Mouse (Mus musculus) heart, embryonic 13.5 days (tissue): ENCODE data around the gene Emb. TPM values are rescaled to one million over a fixed set of nuclear protein-coding genes. Genes with fewer than 3 reads are reported as not detected.

Experiments
- ATAC-seq: fragments of 200-750 bp; cut with Nextera tagmentation; 2 replicates; pipeline ENCODE4 v1.8.0; 2017; ENCODE audit warnings: moderate TSS enrichment; ENCODE audit not compliant: insufficient number of reproducible peaks, low FRiP score, low TSS enrichment; ENCODE audit errors: extremely low read depth
- H3K27ac ChIP-seq: fragments of 300-500 bp; sonication (generic); replicated peaks from 2 replicates; pipeline ENCODE4 v1.5.1; 2015; ENCODE audit warnings: moderate library complexity, mild to moderate bottlenecking, inconsistent platforms
- H3K27me3 ChIP-seq: fragments of 300-500 bp; sonication (generic); replicated peaks from 2 replicates; pipeline ENCODE4 v1.6.1; 2015; ENCODE audit warnings: mild to moderate bottlenecking, inconsistent platforms
- H3K36me3 ChIP-seq: fragments of 300-500 bp; sonication (generic); 2 replicates; pipeline ENCODE4 v1.6.1; 2015; ENCODE audit warnings: mild to moderate bottlenecking, inconsistent platforms
- H3K4me1 ChIP-seq: fragments of 300-500 bp; sonication (generic); 2 replicates; pipeline ENCODE4 v1.6.1; 2015; ENCODE audit warnings: inconsistent platforms
- H3K4me2 ChIP-seq: fragments of 300-500 bp; sonication (generic); 2 replicates; pipeline ENCODE4 v1.6.1; 2015; ENCODE audit warnings: inconsistent platforms, mild to moderate bottlenecking, moderate library complexity
- H3K4me3 ChIP-seq: fragments of 300-500 bp; sonication (generic); 2 replicates; pipeline ENCODE4 v1.5.1; 2015; ENCODE audit warnings: moderate library complexity, mild to moderate bottlenecking, inconsistent platforms
- H3K9ac ChIP-seq: fragments of 300-500 bp; sonication (generic); 2 replicates; pipeline ENCODE4 v1.6.1; 2015; ENCODE audit warnings: inconsistent platforms, mild to moderate bottlenecking, moderate library complexity
- H3K9me3 ChIP-seq: fragments of 300-500 bp; sonication (generic); 2 replicates; pipeline ENCODE4 v1.6.1; 2016; ENCODE audit warnings: inconsistent platforms
- WGBS: fragments of 180-500 bp; shearing (Covaris S2); methylation state at CpG from one replicate; pipeline ENCODE4 v1.1.7; 2015; ENCODE audit warnings: mixed read lengths; 5-methylcytosine and 5-hydroxymethylcytosine counted together
- polyA plus RNA-seq: library from polyadenylated mRNA; unstranded; fragments of >200 nt; fragmentation: Nextera tagmentation; extraction: Ambion mirVana; gene quantifications from 2 replicates; pipeline ENCODE4 v1.2.1, GENCODE M21; 2015

Gene Emb
- polyA plus RNA-seq, 1 experiment from 2014 or later: 8.2 TPM

DNA sequence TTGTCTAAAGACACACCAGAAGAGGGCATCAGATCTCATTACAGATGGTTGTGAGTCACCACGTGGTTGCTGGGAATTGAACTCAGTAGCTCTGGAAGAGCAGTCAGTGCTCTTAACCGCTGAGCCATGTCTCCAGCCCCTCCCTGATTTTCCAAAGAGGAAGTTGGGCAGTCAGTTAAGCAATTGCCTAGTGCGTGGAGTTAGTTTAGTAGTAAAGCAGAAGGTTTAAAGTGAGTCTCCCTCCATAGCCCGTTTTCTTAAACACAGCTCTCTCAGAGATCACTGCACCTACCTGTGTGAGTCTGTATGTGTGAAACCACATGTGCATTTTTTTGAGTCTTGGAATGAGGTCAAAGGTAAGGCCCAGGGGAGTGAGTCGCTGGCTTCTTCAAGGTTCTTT is 14.8 kb downstream of the Emb start:
- H3K36me3 ChIP-seq: no peaks in the 10 kb centered on the region
- no peak for ATAC-seq
- H3K4me3 ChIP-seq: no peak overlapping the region
- H3K4me2 ChIP-seq: no peak overlapping the region
- peaks cover 11% of the 10 kb centered on the region for H3K4me1 ChIP-seq
- H3K27ac ChIP-seq: no peak overlapping the region
- H3K9ac ChIP-seq: no peak overlapping the region
- no peaks in the 10 kb centered on the region for H3K9me3 ChIP-seq
- WGBS: 57% methylated on average over 5 of the region's 5 CpGs
- no peaks in the 10 kb centered on the region; the same call in 1 of the 2 replicates for H3K27me3 ChIP-seq

DNA sequence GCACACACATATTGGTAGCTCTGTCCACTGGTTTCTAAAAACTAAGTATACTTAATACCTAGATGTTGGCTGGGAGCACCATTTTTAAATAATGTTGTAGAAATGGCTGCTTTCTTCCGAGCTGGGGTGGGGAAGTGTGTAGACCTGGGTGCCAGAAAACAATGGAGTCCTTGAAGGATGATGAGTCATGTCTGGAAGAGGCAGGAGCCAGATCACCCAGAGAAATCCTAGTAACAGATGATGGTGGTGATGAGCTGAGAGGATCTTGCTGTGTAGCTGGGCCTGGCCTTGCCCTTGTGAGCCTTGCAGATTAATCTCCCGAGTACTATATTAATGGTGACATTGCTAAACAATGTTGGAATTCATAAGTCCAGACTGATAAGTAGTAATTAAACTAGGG is 16.6 kb downstream of the Emb start:
- H3K9ac ChIP-seq: no peak overlapping the region
- no peak overlapping the region for H3K4me2 ChIP-seq
- 48% methylated on average over 2 of the region's 2 CpGs for WGBS
- H3K4me3 ChIP-seq: no peak overlapping the region
- H3K27me3 ChIP-seq: no peaks in the 10 kb centered on the region
- no peak for ATAC-seq
- no peaks in the 10 kb centered on the region for H3K9me3 ChIP-seq
- H3K36me3 ChIP-seq: no peaks in the 10 kb centered on the region
- no peak overlapping the region for H3K27ac ChIP-seq
- H3K4me1 ChIP-seq: peaks cover 8% of the 10 kb centered on the region

- H3K9ac ChIP-seq: no peak overlapping the region
- H3K36me3 ChIP-seq: no peaks in the 10 kb centered on the region
- H3K4me2 ChIP-seq: no peak overlapping the region
- H3K9me3 ChIP-seq: no peaks in the 10 kb centered on the region
- no peak for ATAC-seq
- no peaks in the 10 kb centered on the region for H3K27me3 ChIP-seq
- WGBS: 54% methylated on average over 6 of the region's 6 CpGs
- H3K4me3 ChIP-seq: no peak overlapping the region
- 0 out of 2 replicates have a peak, but pooled peaks cover 3% of the 10 kb centered on the region for H3K4me1 ChIP-seq
- H3K27ac ChIP-seq: no peak overlapping the region
Measured at GRCm38 (mm10) chr13:117225561-117225960, 17.2 kb downstream of the Emb start.

DNA sequence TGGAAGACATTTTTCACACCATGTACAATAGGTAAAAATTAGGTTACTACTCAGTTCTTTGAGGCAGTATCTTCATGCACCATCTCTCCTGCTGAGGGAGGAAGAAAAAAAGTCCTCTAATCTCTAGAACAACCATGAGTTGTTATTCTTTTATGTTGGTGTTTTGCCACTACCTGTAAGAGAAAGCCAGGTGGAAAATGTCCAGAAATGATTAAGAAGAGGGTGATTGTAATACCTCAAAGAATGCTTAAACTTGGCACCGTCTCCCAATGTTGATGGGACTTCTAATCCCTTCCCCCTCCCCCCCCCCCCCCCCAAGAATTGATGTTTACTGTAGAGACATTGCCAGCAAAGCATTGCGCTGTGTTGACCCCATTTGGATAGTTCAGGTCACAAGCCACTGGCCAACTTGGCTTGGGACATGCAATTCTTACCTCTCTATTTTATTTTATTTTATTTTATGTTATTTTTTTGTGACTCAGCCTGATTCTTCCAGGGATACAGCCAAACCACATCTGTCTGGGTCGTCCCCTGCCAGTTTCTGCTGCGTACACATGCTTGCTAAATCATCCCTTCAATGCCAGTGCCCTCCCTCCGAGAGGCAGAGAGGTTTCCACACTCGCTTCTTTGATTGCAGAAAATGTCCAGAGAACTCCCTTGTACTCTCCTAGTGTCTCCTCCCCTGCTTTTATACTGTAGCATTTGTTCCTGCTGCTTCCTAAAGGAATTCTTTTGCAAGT is 22.2 kb downstream of the Emb start:
- Histone ChIP-seq H3K9me3 (no peaks in the 10 kb centered on the region), H3K27me3 (no peaks in the 10 kb centered on the region), H3K4me3 (no peak overlapping the region), H3K27ac (no peak overlapping the region), H3K4me2 (no peak overlapping the region), H3K9ac (no peak overlapping the region), H3K36me3 (no peaks in the 10 kb centered on the region), H3K4me1 (peaks cover 5% of the 10 kb centered on the region)
- WGBS: 82% methylated on average over 6 of the region's 6 CpGs
- ATAC-seq: no peak

GRCm38 (mm10) chr13:117233808-117234207 is 25.5 kb downstream of the Emb start:
- 89% methylated on average over 8 of the region's 8 CpGs for WGBS
- Histone ChIP-seq H3K36me3 (no peaks in the 10 kb centered on the region), H3K4me3 (no peak overlapping the region), H3K27ac (no peak overlapping the region), H3K9ac (no peak overlapping the region), H3K9me3 (no peaks in the 10 kb centered on the region), H3K27me3 (no peaks in the 10 kb centered on the region), H3K4me1 (peaks cover 18% of the 10 kb centered on the region), H3K4me2 (no peak overlapping the region)
- no peak for ATAC-seq

DNA sequence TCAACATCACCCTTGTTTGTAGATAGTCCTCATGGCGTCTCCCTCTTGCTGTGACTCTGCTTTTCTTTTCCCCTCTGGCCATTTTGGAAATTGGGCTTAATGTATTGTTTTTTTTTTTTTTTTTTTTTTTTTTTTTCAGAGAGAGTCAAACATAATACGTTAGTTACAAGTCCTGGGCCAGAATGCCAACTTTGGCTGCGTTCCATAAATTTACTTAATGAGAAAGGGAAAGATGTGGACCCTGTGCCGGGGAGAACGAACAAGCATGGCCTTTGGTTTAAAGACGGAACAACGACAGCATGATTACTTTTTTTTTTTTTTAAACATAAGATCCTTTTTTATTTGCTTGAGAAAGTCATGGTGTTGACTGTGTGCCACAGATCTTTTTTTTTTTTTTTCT is 26.1 kb downstream of the Emb start:
- Histone ChIP-seq H3K9me3 (no peaks in the 10 kb centered on the region), H3K9ac (no peak overlapping the region), H3K27ac (no peak overlapping the region), H3K4me1 (peaks cover 18% of the 10 kb centered on the region), H3K27me3 (no peaks in the 10 kb centered on the region), H3K4me3 (no peak overlapping the region), H3K4me2 (no peak overlapping the region), H3K36me3 (no peaks in the 10 kb centered on the region)
- ATAC-seq: no peak
- 78% methylated on average over 7 of the region's 7 CpGs for WGBS

GRCm38 (mm10) chr13:117235530-117236212 is 27.3 kb downstream of the Emb start:
- H3K4me2 ChIP-seq: peak overlapping the region; percentile 38
- no peaks in the 10 kb centered on the region for H3K36me3 ChIP-seq
- peaks cover 18% of the 10 kb centered on the region for H3K4me1 ChIP-seq
- H3K9me3 ChIP-seq: no peaks in the 10 kb centered on the region
- no peak overlapping the region for H3K9ac ChIP-seq
- H3K4me3 ChIP-seq: no peak overlapping the region
- no peaks in the 10 kb centered on the region for H3K27me3 ChIP-seq
- ATAC-seq: no peak
- WGBS: 37% methylated on average over 11 of the region's 11 CpGs
- no peak overlapping the region; the same call in 1 of the 2 replicates for H3K27ac ChIP-seq

- H3K9ac ChIP-seq: no peak overlapping the region
- no peak overlapping the region for H3K4me2 ChIP-seq
- no peaks in the 10 kb centered on the region for H3K36me3 ChIP-seq
- H3K9me3 ChIP-seq: no peaks in the 10 kb centered on the region
- H3K27me3 ChIP-seq: no peaks in the 10 kb centered on the region
- no peak overlapping the region for H3K4me3 ChIP-seq
- 57% methylated on average over 4 of the region's 4 CpGs for WGBS
- H3K4me1 ChIP-seq: peaks cover 18% of the 10 kb centered on the region
- no peak overlapping the region for H3K27ac ChIP-seq
- ATAC-seq: no peak
Measured at GRCm38 (mm10) chr13:117237111-117237510, 28.8 kb downstream of the Emb start.

DNA sequence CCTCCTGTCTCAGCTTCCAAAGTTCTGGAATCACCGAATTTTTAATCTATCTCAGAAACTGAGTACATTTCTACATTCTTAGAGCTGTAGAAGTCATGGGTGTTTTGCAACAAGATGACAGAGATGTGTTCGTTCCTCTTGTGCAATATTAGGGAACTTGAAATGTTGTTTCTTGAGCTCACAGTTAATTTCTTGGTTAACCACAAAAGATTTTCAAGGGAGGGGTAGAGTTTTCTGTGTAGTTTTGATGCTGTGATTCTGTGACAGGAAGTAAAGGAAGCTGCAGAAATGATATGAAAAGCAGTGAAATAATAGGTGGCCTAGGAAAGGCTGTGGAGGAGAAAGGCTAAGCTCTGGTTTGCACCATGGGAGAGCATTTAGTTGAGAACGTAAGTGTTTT is 33.7 kb downstream of the Emb start:
- no peak overlapping the region for H3K4me2 ChIP-seq
- 84% methylated on average over 3 of the region's 3 CpGs for WGBS
- H3K27ac ChIP-seq: no peak overlapping the region

GRCm38 (mm10) chr13:117242621-117243020 is 34.3 kb downstream of the Emb start:
- Histone ChIP-seq H3K27me3 (no peaks in the 10 kb centered on the region), H3K36me3 (no peaks in the 10 kb centered on the region), H3K4me2 (no peak overlapping the region), H3K27ac (no peak overlapping the region), H3K4me1 (peaks cover 9% of the 10 kb centered on the region; the same call in 1 of the 2 replicates), H3K9ac (no peak overlapping the region), H3K4me3 (no peak overlapping the region), H3K9me3 (no peaks in the 10 kb centered on the region)
- WGBS: 67% methylated on average over 5 of the region's 5 CpGs
- ATAC-seq: no peak

More for the DNA sequence above, 33.7 kb downstream of the Emb start:
- Histone ChIP-seq H3K9me3 (no peaks in the 10 kb centered on the region), H3K9ac (no peak overlapping the region), H3K36me3 (no peaks in the 10 kb centered on the region), H3K4me3 (no peak overlapping the region), H3K4me1 (peaks cover 11% of the 10 kb centered on the region), H3K27me3 (no peaks in the 10 kb centered on the region)
- no peak for ATAC-seq

DNA sequence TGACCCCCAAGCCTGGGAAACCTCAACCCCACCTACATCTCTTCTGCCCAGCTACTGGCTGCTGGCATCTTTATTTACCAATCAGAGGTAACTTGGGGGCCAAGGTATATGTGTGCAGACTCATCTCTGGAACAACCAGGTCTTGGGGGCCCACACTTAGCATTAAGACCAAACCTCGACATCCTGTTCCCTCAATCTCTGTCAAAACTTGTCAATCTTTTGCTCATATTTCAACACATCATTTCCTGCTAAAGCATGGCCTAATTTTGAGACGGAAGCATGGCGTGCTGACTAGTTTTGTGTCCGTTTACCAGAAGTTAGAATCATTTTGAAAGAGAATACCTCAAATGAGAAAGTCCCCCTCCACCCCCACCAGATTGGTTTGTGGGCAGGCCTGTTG is 52.4 kb downstream of the Emb start:
- 85% methylated on average over 4 of the region's 4 CpGs for WGBS
- Histone ChIP-seq H3K9me3 (no peaks in the 10 kb centered on the region), H3K36me3 (no peaks in the 10 kb centered on the region)

DNA sequence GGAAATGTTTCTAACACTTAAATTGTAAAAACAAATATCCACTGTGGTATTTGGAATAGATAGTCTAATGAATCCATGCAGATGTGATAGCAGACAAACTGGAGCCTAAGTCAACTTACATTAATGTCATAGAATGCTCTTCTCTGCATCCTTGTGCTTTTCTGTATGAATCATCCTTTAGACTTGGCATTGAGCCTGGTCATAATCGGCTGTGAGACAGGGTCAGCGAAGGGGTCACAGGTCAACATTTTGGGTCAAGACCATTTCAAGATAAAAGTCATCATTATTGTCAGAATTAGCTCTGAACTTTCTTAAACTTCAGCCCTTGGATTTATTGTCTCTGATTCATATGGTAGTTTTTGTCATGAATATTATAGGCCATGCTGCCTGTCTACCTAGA is 57.8 kb downstream of the Emb start:
- ATAC-seq: no peak
- Histone ChIP-seq H3K27me3 (no peaks in the 10 kb centered on the region), H3K4me3 (no peak overlapping the region), H3K36me3 (no peaks in the 10 kb centered on the region), H3K9me3 (no peaks in the 10 kb centered on the region), H3K9ac (no peak overlapping the region), H3K27ac (no peak overlapping the region), H3K4me1 (no peaks in the 10 kb centered on the region), H3K4me2 (no peak overlapping the region)
- WGBS: 55% methylated on average over 2 of the region's 2 CpGs

More for the DNA sequence above, 52.4 kb downstream of the Emb start:
- no peaks in the 10 kb centered on the region for H3K27me3 ChIP-seq
- no peak for ATAC-seq
- no peak overlapping the region for H3K4me2 ChIP-seq
- no peak overlapping the region for H3K9ac ChIP-seq
- H3K27ac ChIP-seq: no peak overlapping the region
- no peak overlapping the region for H3K4me3 ChIP-seq
- H3K4me1 ChIP-seq: 0 out of 2 replicates have a peak, but pooled peaks cover 4% of the 10 kb centered on the region
